Mouse (Mus musculus) adrenal gland, postnatal 14 days (tissue): Measurements from ENCODE around the gene Cstad. TPM values are rescaled to one million over a fixed set of nuclear protein-coding genes. Genes with fewer than 3 reads are reported as not detected.

Source experiments
- DNase-seq: peaks from one replicate; pipeline ENCODE4 v3.0.0; 2021; ENCODE audit warnings: mixed read lengths
- long read RNA-seq, 2 experiments: library from polyadenylated mRNA; stranded (forward); transcript quantifications; one replicate each; pipeline ENCODE4 v2.0.0; 2021
- total RNA-seq: library from RNA; stranded (reverse); gene quantifications from 2 replicates; pipeline ENCODE4 v1.2.3, GENCODE M21; 2021

Gene Cstad
- 1.6 and 3.5 TPM in 2 replicates for total RNA-seq
- long read RNA-seq, experiment 1, partial matches to known transcripts: 0 of 2 reads
- long read RNA-seq, experiment 1, other reads (novel, unspliced or antisense): 1 of 2 reads
- long read RNA-seq, experiment 2, partial matches to known transcripts: 0 of 1 reads
- long read RNA-seq, experiment 2, other reads (novel, unspliced or antisense): 0 of 1 reads

DNA sequence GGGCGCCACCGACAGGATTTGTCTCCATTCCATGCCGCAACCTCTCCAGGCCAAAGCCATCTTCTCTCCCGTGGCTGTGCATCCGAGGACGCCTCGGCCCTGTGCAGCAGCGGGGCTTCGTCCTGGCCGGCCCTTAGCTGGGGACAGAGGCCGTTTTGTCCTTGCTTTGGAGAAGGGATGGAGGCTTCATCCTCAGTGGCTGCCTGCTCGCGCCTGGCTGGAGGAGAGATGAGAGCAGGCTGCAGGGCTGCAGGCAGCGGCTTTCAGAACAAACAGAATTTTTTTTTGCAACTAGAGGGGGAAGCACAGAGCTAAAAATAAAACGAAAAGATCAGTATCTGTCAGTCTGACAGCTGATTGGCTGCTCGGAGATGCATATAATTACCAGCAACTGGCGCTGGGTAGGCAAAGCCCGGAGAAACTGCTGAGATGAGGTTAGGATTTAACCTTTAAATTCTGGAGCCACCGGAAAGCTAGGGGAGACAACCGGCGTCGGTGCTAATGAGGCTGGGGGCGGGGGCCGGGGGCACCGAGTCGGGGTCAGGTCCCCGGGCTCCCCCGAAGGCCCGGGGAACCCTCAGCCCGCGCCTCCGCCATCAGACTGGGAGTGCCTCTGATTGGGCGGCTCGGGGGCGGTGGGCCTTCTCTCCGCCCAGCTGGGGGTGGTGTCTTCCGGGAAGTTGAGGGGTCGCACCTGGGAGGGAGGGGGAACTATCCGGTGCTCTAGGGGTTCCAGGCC lies at the start of gene Cstad:
TSS of gene Cstad (plus strand) at position 400 of the 739 bp plus-strand sequence.
- peak; percentile 80 for DNase-seq

DNA sequence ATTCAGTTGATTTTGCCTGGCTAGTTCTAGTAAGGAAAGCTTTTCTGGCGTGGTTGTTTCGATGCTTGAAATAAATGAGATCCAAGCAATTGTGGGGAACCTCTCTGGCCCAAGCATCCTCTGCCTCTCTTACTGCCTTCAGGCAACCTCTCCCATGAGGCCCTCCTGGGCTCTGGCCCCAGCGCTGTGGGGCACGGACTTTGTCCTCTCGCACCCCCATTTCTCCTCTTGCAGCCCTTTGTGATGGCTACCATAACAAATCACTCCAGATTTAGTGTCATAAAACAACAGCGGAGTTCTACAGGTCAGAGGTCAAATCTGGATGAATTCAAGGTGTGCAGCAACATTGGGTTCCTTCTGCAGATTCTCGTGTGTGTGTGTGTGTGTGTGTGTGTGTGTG lies 49.1 kb upstream of the Cstad start:
- no peak for DNase-seq

DNA sequence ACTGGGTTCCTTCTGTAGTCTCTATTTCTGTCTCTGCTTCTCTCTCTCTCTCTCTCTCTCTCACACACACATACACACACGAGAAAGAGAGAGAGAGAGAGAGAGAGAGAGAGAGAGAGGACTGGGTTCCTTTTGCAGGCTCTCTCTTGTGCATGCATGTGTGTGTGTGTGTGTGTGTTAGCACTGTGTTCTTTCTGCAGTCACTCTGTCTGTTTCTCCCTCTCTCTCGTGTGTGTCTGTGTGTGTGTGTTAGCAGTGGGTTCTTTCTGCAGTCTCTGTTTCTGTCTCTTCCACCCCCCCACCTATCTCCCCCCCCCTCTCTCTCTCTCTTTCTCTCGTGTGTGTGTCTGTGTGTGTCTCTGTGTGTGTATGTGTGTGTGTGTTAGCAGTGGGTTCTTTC lies 48.6 kb upstream of the Cstad start:
- no peak for DNase-seq

DNA sequence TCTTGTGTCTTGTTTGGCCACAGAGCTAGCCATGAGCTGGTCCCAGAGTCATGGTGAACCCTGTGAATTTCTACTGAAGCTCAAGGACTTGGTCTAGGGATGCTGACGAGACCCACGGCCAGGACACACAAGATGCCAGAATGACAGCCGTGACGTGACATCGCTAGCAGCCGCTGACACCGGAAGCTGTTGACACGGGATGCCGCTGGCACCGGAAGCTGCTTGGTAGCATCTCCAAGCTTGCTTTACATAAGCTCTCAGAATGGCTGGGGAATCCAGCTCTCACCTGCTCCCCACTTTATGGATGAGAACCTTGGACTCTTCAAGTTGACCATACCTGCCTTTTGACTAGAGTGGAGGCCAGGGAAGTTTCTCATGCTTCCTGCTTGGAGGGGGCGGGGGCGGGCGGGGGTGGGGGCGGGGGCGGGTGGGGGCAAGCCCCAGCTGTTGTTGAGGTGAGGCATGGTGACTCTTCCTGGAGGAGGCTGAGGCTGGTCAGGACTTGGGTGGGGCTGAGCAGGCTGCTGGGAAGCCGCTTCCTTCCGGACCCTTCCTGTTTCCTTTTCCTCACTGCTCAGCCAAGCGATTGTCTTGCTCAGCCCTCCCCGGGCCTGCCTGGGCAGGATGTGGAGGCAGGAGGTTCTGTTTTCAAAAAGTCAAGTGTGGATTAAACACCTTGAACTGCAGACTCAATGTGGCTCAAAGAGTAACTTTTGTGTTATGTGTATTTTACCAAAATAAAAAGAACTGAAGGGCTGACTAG lies 47.2 kb upstream of the Cstad start:
- DNase-seq: peak; percentile 59

DNA sequence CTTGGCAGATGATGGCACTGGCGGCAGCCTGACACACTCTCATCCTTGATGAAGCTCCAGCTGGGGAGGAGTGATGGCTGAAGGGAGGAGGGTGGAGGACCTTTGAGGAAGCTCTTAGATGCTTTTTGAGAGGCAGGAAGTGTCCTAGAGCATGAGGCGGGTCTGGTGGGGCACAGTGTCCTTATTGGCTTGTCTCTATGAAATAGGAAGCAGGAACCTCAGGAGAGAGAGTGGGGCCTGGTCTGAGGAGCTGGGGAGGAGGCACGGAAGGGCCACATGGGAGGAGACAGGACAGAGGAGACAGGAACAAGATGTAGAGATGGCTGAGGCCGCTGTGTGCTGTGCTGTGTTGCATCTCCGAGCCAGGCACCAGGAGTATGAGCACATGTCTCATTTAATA lies 43.3 kb upstream of the Cstad start:
- DNase-seq: no peak

DNA sequence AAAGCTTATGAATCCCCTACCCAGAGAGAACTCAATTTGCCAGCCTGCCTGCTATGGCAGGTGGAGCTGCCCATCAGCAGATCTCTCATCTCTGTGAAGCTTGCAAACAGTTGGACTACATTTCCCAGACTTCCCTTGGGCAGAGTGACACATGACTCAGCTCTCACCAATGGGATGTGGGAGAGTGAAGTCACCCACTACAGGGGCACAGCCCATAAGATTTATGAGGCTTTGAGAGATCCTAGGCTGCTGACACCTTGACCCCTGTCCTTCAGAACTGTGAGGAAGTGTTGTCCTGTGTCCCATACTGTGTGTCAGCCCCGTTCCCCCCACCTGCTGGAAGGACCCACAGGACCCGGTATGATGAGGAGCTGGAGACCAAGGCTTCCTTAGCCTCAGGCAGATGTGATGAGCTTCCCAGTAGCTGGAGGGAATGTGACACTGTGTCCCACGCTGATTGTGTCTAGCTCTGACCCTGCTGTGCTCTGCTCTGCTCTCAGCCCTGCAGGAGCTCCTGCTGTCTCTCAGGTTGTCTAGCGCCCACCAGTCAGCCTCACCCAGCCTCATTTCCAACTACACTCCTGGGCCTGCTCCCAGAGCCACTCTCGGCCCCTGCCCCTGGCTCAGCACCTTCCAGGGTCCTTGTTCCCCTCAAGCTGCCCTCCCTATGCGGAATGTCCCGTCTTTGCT lies 40.8 kb upstream of the Cstad start:
- DNase-seq: peak; percentile 71

DNA sequence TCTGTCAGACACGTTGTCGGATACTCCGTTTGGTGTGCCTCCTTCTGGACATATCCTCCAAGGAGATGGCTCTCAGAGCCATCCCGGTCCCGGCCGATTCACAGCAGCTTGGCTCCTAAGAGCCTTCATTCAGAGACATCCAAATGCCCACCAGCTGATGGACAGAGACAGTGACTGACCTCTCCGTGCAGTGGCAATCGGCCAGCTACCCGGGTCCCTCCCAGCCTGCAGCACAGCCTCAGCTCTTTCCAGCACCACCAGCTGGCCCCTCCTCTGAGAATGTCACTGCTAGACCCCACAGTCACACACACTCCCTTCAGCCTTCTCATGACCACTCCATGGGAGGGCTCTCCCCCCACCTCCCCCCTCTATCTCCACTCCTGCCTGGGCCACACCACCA lies 39.6 kb upstream of the Cstad start:
- DNase-seq: no peak

DNA sequence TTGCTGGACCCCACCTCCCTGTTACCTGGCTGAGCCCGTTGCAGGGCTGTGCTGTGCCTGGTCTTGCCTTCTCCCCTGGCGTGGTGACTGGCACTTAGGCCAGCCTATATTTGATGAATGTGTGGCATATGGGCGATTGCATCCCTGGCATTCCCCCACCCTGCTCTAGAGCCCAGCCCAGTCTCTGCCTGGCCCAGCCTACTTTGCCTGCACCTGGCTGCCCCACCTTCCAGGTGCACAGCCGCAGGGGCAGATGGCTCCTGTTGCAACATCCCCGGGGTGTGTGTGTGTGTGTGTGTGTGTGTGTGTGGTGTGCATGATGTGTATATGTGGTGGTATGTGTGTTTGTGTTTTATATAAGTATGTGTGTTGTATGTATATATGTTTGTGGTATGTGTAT lies 38.3 kb upstream of the Cstad start:
- no peak for DNase-seq

DNA sequence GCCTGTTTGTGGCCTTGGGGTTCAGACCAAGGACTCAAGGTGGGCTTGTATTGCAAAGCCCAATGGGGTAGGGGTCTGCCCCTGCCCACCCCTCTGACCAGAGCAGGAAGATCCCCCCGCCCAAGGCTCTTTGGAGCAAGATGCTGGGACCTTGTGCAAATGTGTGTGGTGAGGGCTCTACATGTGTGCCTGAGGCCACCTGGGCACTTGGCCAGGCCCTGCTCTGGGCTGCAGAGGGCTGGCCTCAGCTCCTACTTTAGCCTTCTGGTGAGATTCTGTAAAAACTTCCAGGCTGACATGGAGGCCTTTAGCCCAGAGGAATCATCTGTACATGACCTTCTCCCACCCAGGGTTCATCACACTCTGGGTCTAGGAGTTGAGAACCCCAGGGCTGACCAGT lies 35.3 kb upstream of the Cstad start:
- DNase-seq: no peak

DNA sequence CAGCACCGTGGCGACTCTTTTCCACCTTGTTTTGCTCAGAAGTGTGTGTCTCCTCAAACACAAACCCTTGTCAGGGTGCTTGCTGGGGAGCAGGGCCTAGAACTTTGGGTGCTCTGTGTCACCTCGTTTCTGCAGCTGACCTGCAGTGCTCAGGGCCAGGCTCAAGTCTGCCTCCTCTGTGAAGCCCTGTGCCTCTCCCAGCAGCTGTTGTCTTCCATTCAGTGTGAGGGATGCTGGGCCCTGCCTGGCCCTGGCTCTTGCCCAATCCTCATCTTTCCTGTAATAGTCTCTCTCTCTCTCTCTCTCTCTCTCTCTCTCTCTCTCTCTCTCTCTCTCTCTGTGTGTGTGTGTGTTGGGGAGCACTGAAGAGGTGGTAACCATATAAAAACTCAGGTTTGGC lies 32.3 kb upstream of the Cstad start:
- no peak for DNase-seq

DNA sequence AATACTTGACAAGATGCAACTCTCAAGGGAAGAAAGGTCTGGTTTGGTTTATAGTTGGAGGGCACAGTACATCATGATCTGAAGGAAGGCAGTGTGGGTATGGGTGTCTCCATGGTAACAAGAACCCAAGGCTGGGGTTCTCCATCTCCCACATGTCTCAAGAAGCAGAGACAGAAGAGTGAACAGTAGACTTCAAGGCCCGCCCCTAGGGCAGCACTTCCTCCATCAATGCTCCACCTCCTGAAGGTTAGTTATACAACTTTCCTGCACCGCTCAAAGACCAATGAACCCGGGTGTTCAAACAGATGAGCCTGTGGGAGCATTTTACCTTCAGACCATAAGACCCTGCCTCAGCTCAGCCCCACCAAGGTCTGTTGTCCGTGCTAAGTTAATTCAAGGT lies 23.2 kb upstream of the Cstad start:
- DNase-seq: no peak

DNA sequence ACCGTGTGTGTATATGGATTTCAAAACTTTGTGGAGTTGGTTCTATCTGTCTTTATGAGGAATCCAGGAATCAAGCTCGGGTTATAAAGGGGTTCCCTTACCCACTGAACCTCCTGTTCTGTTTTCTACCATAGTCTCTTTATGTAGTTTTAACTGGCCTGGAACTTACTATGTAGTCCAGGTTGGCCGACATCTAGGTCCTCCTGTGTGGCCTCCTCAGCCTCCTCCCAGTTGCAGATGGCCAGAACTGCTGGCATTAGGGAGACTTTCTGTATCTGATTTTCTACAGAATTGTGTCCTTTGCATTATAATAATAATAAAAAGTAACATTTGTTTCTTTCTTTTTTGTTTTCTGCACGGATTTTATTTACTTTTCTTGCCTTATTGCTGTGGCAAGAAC lies 21.3 kb upstream of the Cstad start:
- DNase-seq: no peak

DNA sequence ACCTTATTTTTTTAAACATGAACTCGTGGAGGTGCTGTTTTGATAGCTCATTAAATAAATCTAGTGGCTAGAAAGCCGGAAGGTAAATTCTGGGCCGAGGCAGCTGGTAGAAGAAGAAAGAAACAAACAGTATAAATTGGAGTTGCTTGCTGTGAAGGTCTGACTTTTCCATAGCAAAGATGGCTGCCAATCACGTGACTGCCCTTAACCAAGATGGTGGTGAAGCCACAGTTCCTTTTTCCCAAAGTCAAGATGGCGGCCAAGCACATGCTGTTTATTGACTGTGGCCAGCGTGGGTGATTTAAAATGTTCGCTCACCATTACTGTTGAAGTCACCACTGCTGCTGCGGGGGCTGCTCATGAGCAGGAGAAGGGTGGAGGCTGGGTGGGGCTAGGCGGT lies 17.8 kb upstream of the Cstad start:
- no peak for DNase-seq

DNA sequence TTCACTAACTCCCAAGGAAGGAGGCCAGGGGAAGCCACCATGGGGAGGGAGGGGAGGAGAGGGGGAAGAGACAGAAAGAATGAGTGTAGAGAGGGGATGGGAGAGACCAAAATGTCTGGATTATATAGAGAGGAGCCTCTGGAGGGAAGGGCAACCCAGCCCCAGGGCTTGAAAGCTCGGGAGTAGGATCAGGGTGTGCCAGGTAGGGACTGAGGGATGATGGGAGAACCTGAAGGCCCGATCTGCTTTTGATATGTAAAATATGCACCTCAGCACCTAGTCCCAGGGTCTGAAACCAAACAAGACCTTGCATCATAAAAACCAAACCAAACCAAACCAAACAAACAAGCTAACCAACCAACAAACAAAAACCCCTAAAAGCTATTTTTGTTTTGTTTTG lies 16.8 kb upstream of the Cstad start:
- DNase-seq: no peak

DNA sequence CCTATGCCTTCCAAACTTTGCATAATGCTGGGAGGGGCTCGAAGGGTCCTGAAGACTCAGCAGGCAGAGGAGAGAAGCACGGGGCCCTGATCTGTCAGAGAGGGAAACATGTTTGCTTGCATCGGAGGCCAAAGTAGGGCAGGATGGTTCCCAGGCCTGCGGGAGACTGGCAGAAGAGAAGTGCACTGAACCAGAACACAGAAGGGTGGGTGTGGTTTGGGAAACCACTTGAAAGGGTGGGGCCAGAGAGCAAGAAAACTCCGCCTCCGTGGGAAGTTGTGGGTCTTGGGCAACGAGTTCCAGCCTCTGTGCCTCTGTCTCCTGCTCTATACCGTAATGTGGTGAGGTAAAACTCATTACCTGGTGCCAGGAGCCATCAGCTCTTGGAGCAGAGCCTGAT lies 7.7 kb upstream of the Cstad start:
- DNase-seq: peak; percentile 51

DNA sequence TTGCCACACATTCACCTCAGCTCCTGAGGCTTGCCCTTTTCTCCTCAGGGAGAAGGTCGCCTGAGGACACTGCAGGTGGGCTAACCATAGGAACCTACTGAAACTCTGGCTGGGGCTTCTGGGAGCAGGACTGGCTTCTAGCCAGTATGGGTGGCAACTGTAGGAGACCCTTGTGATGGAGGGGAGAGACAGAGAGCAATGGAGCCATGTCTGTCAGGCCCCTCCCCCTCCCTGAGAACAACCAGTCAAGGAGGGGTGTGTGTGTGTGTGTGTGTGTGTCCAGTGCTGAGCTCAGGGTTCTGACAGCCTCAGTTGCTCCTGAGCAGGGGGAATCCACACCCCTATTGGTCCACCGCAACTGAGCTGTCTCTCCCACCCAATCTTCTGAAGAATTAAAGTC lies 7.2 kb upstream of the Cstad start:
- no peak for DNase-seq

DNA sequence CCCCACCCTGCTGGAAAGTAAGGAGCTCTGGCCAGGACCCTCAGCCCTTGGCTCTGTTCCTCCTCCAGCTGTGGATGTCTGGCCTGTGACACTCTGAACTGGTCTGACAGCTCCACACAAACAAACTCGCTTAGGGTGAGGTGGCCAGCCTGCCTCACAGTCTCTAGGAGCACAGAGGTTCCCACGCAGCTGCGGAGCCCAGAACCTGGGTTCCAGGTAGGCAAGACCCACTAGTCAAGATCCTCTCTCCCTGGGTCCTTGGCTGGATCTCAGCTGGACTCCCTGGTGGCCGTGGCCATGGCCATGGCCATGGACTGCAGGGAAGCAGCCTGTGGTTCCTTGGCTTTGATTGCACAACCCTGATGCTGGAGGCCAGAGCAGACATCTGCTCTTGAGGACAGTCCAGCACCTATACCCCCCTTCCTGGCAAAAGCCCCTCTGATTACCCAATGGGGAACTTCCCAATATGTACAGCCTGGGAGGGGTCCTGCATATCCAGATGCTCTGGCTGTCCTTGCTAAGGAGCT lies 5.8 kb upstream of the Cstad start:
- peak; percentile 58 for DNase-seq

DNA sequence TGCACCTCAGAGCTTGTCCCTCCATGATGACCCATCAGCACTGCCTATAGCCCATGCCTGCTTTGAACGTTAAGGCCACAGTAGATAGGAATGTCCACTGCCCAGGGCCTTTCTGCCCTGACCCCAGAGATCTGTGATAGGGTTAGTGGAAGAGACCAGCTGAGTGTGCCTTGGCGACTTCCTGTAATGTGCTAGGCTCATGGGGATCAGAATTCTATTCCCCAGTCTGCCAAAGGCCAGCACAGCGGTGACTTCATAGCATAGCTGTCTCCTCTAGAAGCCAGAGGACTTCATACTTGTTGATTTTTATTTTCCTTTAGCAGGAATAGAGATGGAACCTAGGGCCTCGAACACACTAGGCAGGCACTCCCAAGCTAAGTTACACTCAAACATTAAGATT lies 5.1 kb upstream of the Cstad start:
- DNase-seq: no peak

DNA sequence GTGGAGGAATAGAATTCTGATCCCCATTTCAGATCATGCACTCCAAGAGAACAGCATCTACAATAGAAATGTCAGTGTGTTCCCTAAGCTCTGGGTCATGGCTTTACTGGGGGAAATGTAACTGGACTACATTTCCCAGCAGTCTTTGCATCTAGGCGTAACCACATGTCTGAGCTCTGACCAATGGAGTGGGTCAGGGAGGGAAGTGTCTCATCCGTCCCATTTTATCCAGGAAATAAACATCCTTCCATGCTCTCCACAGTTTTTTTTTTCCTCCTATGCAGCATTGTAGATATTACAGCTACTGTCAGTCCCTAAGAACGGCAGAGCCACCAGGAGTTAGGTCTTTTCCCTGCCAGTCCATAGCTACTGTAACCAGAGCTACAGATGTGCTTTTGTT lies 3.9 kb upstream of the Cstad start:
- peak; percentile 72 for DNase-seq

DNA sequence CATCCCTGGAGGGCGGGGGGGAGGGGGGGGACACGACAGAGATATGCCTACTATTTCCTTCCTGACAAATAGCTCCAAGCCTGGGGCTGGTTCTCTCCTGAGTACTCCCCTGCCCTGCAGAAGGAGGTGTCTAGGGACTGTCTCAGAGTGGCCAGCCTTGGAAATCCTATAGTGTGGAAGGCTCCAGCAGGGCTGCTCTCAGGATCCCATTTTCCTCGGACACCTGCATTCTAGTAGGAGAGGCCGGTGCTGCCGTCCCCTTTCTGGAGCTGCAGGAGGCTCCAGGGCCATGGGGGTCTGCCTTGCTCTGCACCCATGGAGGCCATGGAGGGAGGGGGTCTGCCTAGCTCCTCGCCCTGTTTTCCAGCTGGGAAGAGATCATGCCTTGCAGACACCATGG lies 2.4 kb upstream of the Cstad start:
- no peak for DNase-seq

DNA sequence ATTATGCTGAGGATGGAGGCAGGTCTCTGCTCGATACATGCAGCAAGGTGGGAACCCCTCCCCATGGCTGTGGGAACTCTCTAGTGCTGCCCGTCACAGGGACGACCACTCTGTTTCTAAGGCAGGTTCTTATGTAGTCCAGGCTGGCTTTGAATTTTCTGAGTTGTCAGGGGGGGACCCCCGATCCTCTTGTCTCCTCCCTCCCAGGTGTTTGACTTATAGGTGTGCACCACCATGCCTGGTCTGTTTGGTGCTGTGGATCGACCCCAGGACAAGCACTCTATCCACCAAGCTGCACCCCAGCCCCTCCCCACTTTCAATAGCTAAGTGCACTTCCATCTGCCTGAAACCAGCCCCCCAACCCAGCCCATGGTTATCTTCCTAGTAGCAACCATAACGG lies 1.9 kb upstream of the Cstad start:
- no peak for DNase-seq

DNA sequence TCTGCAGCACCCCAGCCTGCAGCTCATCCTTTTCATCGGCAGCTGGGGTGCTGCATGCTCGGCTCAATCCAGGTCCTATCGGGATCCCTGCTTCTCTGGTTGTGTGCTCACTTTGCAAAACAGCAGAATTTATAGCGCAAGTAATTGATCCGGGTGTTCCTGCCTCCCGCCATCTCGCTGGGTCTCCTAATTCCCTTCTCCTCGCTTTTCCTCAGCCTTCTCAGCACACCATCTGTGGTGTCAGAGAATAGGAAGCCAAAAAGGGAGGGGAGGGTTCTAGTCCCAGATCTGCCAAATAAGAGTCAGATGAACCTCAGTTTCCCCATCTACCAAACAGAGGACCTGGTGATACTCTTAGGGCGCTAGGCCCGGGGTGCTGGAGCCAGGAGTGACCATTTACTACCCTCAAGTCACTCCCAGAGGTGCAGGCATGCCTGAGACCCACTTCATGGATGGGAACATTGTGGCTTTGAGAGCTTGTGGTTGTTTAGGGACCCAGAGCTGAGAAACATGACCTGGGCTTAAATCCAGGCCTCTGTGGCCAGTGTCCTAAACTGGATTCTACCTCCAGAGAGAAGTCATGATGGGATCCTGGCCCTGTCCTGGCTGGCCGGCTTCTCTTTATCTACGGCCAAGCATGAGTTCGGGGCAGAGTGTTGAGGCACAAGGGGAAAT lies 1.1 kb upstream of the Cstad start:
- DNase-seq: no peak
